Mouse (Mus musculus) midbrain, postnatal 0 days (tissue): Measurements from ENCODE around the gene Wdr1. TPM values are rescaled to one million over a fixed set of nuclear protein-coding genes. Genes with fewer than 3 reads are reported as not detected.

Experiments
- ATAC-seq: fragments of 200-750 bp; cut with Nextera tagmentation; 2 replicates; pipeline ENCODE4 v1.8.0; 2017; ENCODE audit warnings: moderate number of reproducible peaks, mild to moderate bottlenecking, moderate TSS enrichment, moderate library complexity; ENCODE audit not compliant: low FRiP score
- DNase-seq: peaks from one replicate; pipeline ENCODE4 v3.0.0-alpha.2; 2015; ENCODE audit warnings: low spot score
- H3K27ac ChIP-seq: fragments of 300-500 bp; sonication (generic); 2 replicates; pipeline ENCODE4 v1.5.1; 2014; ENCODE audit warnings: low read depth, mild to moderate bottlenecking, low read length, mixed read lengths
- H3K27me3 ChIP-seq: fragments of 300-500 bp; sonication (generic); 2 replicates; pipeline ENCODE4 v1.6.1; 2014; ENCODE audit warnings: low read length, control low read depth, mixed read lengths; ENCODE audit not compliant: insufficient read depth
- H3K36me3 ChIP-seq: fragments of 300-500 bp; sonication (generic); 2 replicates; pipeline ENCODE4 v1.6.1; 2014; ENCODE audit warnings: low read length, control low read depth, mixed read lengths; ENCODE audit not compliant: insufficient read depth
- H3K4me1 ChIP-seq: fragments of 300-500 bp; sonication (generic); 2 replicates; pipeline ENCODE4 v1.6.1; 2014; ENCODE audit warnings: mild to moderate bottlenecking, control low read depth, antibody characterized with exemption, low read length, mixed read lengths; ENCODE audit not compliant: insufficient read depth
- H3K4me2 ChIP-seq: fragments of 300-500 bp; sonication (generic); 2 replicates; pipeline ENCODE4 v1.6.1; 2014; ENCODE audit warnings: low read depth, mild to moderate bottlenecking, low read length, mixed read lengths; ENCODE audit not compliant: poor library complexity, severe bottlenecking
- H3K4me3 ChIP-seq: fragments of 300-500 bp; sonication (generic); 2 replicates; pipeline ENCODE4 v1.5.1; 2014; ENCODE audit warnings: low read depth, mild to moderate bottlenecking, low read length, moderate library complexity
- H3K9ac ChIP-seq: fragments of 300-500 bp; sonication (generic); replicated peaks from 2 replicates; pipeline ENCODE4 v1.6.1; 2014; ENCODE audit warnings: mild to moderate bottlenecking, low read length, moderate library complexity, mixed read lengths; ENCODE audit not compliant: poor library complexity, severe bottlenecking
- H3K9me3 ChIP-seq: fragments of 300-500 bp; sonication (generic); 2 replicates; pipeline ENCODE4 v1.6.1; 2016; ENCODE audit warnings: low read length, control low read depth
- CTCF ChIP-seq: IDR thresholded peaks from 2 replicates; pipeline ENCODE4 v1.5.1; 2016; ENCODE audit warnings: antibody characterized with exemption, mild to moderate bottlenecking
- WGBS: fragments of 180-500 bp; shearing (Covaris S2); extraction: QIAGEN DNeasy Blood & Tissue Kit; methylation state at CpG from one replicate; pipeline ENCODE4 v1.1.7; 2014; 5-methylcytosine and 5-hydroxymethylcytosine counted together
- polyA plus RNA-seq: library from polyadenylated mRNA; unstranded; fragments of >200 nt; fragmentation: Nextera tagmentation; extraction: Ambion mirVana; gene quantifications from 2 replicates; pipeline ENCODE4 v1.2.1, GENCODE M21; 2015
- total RNA-seq: library from RNA; depleted of rRNA; stranded (reverse); fragments of >200 nt; gene quantifications from 2 replicates; pipeline ENCODE4 v1.2.3, GENCODE M21; 2014

Wdr1 gene
- total and polyA plus RNA-seq, 2 experiments from 2014 or later, result 203 to 253 TPM

DNA sequence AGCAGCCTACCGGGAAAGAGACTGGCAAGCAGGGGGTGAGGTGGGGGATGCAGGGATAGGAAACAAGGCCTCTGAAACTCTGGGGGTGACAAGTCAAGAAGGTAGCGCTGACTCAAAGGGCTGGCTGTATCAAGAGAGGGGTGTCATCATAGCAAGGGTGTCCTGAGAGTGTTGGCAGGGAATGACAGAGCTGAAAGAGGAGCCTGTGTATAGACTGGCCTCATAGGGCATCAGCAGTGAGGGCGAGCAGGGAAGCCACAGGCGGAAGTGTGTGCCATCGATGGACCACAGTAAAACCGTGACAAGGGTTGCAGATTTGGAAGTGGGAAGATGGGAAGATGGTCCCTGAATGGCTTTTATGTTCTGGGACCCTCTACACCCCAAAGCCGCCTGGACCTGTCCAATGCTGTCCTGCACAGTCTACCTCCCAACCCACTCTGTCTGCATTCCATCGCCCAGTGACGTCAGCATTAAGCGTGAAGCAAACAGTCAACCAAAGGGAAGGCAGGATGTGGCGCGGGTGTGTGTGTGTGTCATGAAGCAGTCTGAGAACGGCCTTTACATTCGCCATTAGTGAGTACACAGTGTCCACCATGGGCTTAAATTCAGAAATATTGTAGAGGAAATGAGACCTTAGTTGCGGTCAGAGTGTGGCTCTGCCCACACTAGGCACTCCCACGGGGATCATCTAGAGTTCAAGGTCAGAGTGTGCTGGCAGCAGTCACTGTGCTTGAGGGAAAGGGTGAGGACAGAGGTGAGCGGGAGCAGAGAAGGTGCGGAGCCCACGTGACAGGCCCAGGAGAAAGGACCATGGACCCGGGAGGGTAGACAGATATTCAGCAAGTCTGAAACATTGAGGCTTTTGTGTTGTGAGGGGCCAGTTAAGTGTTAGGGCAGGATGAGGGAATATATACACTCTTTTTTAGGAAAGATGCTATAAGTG lies 74.1 kb downstream of the Wdr1 start:
- Histone ChIP-seq H3K4me1 (no peaks in the 10 kb centered on the region), H3K9ac (no peak overlapping the region), H3K27ac (no peak overlapping the region), H3K4me3 (no peak overlapping the region), H3K27me3 (no peaks in the 10 kb centered on the region), H3K36me3 (no peaks in the 10 kb centered on the region), H3K4me2 (no peak overlapping the region), H3K9me3 (no peaks in the 10 kb centered on the region)
- no peak for TF ChIP-seq CTCF
- WGBS, result 89% methylated on average over 20 of the region's 20 CpGs
- DNase-seq (no peak), ATAC-seq (no peak)

DNA sequence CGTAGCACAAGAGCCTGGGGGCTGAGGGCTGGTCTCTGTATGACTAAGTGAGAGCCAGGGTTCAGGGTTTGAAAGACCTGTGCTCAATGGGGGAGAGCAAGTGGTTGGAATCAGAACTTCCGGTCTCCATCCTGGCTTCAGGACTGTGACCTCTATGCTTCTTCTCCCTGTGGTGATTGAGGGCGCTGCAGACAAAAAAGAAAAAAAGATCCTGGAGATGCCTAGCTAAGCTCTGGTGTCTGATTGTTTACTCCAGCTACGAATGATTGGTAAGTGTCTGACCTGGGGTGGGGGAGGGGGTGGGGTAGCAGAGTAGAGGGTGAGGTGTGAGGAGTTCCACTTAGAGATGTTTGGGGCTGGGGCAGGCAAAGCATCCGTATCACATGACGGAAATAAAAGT lies 75.0 kb downstream of the Wdr1 start:
- Histone ChIP-seq H3K9me3 (no peaks in the 10 kb centered on the region), H3K4me1 (no peaks in the 10 kb centered on the region), H3K4me3 (no peak overlapping the region), H3K27me3 (no peaks in the 10 kb centered on the region), H3K4me2 (no peak overlapping the region), H3K9ac (no peak overlapping the region), H3K36me3 (no peaks in the 10 kb centered on the region), H3K27ac (no peak overlapping the region)
- TF ChIP-seq CTCF, result no peak
- ATAC-seq, result no peak
- 67% methylated on average over 6 of the region's 6 CpGs for WGBS
- DNase-seq, result no peak

DNA sequence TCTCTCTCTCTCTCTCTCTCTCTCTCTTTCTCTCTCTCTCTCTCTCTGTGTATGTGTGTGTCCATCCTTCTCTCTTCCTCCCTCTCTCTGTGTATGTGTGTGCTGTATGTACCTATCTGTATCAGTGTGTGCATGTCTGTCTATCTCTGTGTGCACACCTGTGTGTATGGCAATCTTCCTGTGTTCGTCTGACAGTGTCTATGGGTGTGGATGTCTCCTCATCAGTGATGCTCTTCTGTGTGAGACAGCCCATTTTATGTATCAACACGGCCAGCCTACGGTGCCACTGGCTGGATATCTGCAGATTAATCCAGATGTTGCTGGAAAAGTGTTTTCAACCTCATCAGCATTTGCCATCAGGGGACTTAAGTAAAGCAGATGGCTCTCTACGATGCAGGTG lies 75.8 kb downstream of the Wdr1 start:
- Histone ChIP-seq H3K4me3 (no peak overlapping the region), H3K27me3 (no peaks in the 10 kb centered on the region), H3K9me3 (no peaks in the 10 kb centered on the region), H3K4me1 (no peaks in the 10 kb centered on the region), H3K4me2 (no peak overlapping the region), H3K9ac (no peak overlapping the region), H3K36me3 (no peaks in the 10 kb centered on the region), H3K27ac (no peak overlapping the region)
- TF ChIP-seq CTCF, result no peak
- ATAC-seq (no peak), DNase-seq (no peak)
- WGBS, result 80% methylated on average over 4 of the region's 4 CpGs

DNA sequence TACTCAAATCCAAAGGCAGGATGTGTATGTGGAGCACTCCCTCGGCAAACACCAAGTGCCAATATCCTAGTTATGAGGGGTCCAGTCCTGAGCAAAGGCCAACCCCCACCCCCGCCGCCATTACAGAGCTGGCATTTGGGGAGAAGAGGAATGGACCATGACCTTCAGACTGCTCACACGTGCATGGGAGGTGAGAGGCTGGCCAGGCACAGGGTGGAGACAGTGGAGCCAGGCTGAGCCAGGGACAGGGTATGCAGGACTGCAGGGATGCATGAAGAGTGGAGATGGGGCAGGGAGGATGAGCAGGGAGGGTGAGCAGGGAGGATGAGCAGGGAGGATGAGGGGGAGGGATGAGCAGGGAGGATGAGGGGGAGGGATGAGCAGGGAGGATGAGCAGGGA lies 77.1 kb downstream of the Wdr1 start:
- no peak overlapping the region for H3K9ac ChIP-seq
- no peak overlapping the region for H3K4me2 ChIP-seq
- H3K27ac ChIP-seq, result no peak overlapping the region
- no peak for ATAC-seq
- 0 out of 2 replicates have a peak, but pooled peaks cover 4% of the 10 kb centered on the region for H3K27me3 ChIP-seq
- DNase-seq, result no peak
- no peak overlapping the region for H3K4me3 ChIP-seq
- 81% methylated on average over 4 of the region's 4 CpGs for WGBS
- H3K4me1 ChIP-seq, result no peaks in the 10 kb centered on the region
- no peaks in the 10 kb centered on the region for H3K9me3 ChIP-seq
- no peaks in the 10 kb centered on the region for H3K36me3 ChIP-seq
- no peak for TF ChIP-seq CTCF

DNA sequence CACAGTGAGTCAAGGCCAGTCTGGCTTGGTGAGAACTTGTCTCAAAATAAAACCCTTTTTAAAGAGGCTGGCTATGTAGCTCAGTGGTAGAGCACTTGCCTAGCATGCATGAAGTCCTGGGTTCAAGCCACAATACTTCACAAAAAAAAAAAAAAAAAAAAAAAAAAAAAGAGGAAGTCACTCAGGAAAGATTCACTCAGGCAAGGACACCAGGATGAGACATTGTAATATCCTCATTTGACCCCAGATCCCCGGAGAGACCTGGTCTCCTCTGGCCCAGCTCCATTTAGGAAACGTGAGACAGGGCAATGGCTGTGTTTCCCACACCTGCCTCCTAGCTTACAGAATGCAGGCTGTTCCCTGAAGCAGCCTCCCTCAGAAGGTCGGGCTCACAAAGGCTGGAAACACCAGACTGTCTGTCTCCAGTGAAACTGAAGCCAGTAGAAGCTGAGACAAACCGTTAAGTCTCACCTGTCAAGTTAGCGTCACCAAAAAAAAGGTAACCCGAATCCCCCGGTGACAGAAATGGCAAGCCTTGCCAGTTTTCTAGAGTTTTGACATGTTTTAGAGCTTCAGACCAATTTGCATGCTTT lies 79.4 kb downstream of the Wdr1 start:
- TF ChIP-seq CTCF, result no peak
- Histone ChIP-seq H3K9ac (no peak overlapping the region), H3K4me1 (no peaks in the 10 kb centered on the region), H3K27ac (no peak overlapping the region), H3K4me2 (no peak overlapping the region), H3K27me3 (0 out of 2 replicates have a peak, but pooled peaks cover 4% of the 10 kb centered on the region), H3K9me3 (no peaks in the 10 kb centered on the region), H3K36me3 (no peaks in the 10 kb centered on the region), H3K4me3 (no peak overlapping the region)
- no peak for DNase-seq
- no peak for ATAC-seq
- 67% methylated on average over 7 of the region's 7 CpGs for WGBS
